Mouse (Mus musculus): ENCODE data around the gene Glt1d1.

GRCm38 (mm10) chr5:127691581-127691980 is 59.5 kb downstream of the Glt1d1 start:
- TF ChIP-seq GATA1 (IDR thresholded peaks at IDR 0.05; ENCODE audit: borderline replicate concordance, low read length) = no peak
- no peak for TF ChIP-seq FLI1 (IDR thresholded peaks at IDR 0.05; ENCODE audit: low read length)

Measured in megakaryocyte, embryonic 14.5 days (primary cell).